Mouse (Mus musculus): ENCODE measurements around the gene 1700022I11Rik. TPM values are rescaled to one million over a fixed set of nuclear protein-coding genes. Genes with fewer than 3 reads are reported as not detected.

The 1700022I11Rik gene
- not detected for polyA plus RNA-seq (2017; shearing (Covaris generic))

DNA sequence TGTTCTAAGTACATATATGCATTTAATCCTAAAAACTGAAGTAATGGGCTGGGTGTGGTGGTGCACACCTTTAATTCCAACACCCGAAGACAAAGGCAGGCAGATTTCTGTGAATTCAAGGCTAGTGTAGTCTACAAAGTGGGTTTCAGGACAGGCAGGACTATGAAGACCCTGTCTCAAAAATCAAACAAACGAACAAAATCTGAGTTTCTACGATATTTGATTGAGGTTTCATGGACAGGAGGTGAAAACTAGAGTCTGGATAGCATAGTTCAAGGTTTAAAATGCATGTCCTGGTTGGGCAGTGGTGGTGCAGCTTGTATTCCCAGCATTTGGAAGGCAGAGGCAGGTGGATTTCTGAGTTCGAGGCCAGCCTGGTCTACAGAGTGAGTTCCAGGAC is at the start of gene 1700022I11Rik:
Gene 1700022I11Rik (plus strand): TSS at position 301 of the 400 bp plus-strand sequence.

DNA sequence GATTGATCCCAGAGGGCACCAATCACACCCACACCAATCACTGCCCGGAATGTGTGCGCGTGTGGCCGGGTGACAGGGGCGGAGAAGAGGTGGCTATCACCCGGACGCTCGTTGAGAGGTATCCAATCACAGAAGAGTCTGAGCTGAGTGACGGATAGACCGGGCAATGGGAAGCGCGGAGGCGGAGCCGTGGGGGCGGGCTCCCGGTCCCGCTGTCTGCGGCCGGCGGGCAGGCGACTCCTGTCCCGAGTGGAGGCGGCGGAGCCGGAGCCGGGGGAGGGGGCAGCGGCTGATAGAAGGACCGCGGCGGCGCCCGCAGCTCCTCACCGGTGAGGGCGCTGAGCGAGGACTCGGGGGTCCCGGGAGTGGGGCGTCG is 19.7 kb upstream of the 1700022I11Rik start, which contains the start of gene Dnajb5:
Gene Dnajb5 (plus strand): TSS at position 139 of the 376 bp plus-strand sequence.

DNA sequence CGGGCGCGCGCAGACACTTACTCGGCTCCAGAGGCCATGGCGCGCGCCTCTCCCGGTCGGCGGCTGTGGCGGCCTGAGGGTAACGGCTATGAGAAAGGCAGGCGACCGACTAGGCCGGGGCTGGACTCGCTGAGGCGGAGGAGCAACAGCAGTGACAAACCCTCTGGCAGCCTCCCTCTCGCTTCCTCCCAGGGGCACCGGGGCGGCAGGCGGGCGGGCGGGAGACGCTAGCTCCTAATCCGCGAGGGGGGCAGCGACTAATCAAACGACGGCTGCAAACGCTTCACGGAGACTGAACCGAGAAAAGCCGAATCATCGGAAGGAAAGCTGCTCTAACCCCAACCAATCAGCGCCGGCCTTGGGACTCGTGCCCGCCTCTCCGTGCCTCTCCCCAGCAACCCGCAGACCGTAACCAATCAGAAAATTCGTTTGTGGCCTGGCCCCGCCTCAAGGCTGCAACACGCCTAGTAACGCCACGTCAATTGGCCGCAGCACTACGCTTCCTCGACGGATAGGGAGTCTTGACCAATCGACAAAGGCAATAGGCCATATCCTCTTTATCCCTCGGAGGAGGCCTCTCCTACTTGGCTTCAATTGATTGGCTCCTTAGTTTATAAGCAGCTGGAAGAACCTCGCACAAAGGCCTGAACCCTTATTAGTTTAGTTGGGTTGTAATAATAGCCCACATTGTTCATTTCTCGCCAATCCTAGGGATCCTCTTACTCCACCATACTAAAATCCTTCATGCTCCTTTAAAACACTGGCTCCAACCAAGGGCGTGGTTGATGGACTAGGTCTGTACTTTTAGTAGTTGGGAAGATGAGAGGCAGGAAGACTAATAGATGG is 31.0 kb downstream of the 1700022I11Rik start, which contains the start of gene Vcp:
Gene Vcp (minus strand): TSS at position 367 of the 846 bp plus-strand sequence.

DNA sequence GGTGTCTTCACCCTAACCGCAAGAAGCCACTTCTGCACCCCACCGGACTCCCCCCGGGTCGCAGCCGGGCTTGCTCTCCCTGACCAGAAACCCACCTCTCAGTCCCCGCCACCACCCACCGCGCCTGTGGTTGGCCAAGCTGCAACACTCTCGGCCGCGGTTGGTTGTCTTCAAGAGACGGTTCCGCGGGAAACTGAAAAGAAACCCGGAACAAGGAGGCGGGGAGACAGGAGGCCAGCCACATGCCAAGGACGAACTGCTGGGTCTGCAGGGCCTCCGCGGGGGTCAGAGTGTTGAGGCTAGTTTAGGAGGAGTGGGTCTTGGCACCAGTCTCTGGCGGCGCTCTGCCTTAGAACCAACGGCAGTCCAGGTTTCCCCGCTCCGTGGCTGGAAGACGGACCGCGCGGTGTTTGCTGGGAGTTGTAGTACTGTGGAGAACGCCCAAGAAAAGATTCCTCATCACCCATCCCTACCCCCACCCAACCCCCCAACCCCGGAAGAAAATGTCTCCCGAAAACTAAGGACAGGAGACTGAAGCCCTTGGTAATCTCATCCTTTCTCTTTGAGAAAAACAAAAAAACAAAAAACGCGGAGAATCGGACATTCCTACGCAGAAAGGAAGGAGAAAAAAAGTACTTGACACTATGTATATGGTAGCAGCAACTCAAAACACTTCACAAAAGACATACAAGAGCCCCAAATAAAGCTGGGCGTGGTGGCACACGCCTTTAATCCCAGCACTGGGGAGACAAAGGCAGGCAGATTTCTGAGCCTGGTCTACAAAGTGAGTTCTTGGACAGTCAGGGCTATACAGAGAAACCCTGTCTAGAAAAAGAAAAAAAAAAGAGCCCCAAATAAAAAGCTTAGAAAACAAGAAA is 41.0 kb downstream of the 1700022I11Rik start, which contains the start of gene Fancg:
Gene Fancg (minus strand): TSS at position 346 of the 878 bp plus-strand sequence.

DNA sequence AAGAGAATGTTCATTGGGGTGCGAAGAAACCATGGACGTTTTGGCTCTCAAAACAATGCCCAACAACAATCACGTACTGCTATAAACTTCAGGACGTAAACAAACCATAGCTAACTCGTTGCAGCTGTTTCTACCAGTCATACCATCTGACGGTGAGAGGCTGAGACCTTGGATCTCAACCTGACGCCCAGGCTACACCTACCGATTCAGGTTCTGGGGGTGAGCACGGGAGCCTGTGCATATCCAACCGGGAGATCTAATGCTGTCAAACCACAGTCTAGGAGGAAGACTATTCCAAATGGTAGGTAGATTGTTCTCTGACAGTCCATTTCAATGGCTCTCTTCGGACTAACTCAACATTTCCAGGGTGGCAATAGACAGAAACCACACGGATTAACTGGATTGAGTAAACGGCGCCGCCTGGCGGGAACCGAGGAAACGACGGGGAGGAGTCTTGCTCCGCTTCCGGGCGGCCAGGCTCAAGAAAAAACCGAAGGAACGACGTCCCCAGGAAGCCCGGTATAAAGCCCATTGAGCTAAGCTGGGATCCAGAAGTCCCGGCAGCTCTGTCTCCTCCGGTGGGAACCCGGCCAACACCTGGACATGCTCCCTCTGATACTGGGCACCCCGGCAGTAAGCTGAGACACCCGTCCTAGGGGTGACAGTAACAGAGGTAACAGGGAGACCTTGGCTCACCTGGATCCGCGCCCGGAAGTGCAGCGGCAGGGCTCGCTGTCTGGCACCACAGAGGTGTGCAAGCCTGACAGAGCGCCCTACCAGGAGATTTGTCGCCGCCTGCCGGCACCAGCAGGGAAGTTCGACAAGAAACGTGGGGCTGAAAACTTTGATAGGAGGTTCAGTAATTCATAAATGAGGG is 55.9 kb downstream of the 1700022I11Rik start, which contains the start of gene Pigo:
Gene Pigo (minus strand): TSS at position 736 of the 877 bp plus-strand sequence.

DNA sequence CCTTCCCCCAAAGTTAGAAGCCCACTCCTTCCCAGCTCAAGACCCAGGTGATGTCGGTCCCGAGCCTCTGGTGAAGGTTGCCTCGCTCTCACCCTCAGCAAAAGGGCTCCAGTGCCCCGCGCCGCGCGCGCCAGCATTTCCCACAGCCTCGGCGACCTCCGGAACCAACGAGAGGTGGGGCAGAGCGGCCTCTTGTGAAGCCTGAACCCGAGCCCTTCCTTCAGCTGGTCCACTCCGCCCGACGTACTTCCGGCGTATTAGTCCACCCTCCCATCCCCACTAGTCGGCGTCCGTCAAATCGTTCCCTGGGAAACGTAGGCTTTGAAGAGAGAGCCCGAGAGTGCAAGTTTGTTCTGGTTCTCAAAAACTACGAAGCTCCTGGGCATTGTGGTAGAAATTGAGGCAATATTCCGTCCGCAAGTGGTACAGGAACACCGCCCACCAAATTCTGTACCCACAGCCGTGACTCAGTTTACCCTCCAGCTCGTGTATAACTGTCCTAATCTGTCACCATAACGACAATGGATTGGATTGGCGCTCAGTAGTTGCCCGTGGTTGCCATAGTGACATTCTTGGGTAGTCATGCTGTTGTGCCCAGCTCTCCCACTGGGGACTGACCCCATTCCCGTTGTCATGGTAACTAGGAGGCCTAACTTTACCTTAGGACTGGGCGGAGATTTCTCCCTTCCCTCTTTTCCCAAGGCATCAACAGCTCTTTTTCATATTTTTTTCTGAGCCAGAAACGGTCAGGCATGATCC is 62.0 kb downstream of the 1700022I11Rik start, which contains the start of gene Stoml2:
Gene Stoml2 (minus strand): TSS at position 474 of the 759 bp plus-strand sequence.

Other genes starting within 250 kb of the 1700022I11Rik start
- gene 4930578G10Rik, start 234.1 kb upstream of the 1700022I11Rik start, polyA plus RNA-seq (2017; shearing (Covaris generic)): not detected
- gene Ccl19, start 213.0 kb upstream of the 1700022I11Rik start, polyA plus RNA-seq (2017; shearing (Covaris generic)): not detected
- not detected for gene Ccl21a, start 195.6 kb upstream of the 1700022I11Rik start, polyA plus RNA-seq (2017; shearing (Covaris generic))
- gene Fam205a1, start 115.7 kb upstream of the 1700022I11Rik start, polyA plus RNA-seq (2017; shearing (Covaris generic)): not detected
- gene Gm12394, start 112.8 kb upstream of the 1700022I11Rik start, polyA plus RNA-seq (2017; shearing (Covaris generic)): not detected
- gene Fam205c, start 95.4 kb upstream of the 1700022I11Rik start, polyA plus RNA-seq (2017; shearing (Covaris generic)): not detected
- not detected for gene Phf24, start 52.9 kb upstream of the 1700022I11Rik start, polyA plus RNA-seq (2017; shearing (Covaris generic))
- 25.8 TPM for gene Dnajb5, start 19.8 kb upstream of the 1700022I11Rik start, polyA plus RNA-seq (2017; shearing (Covaris generic))
- 244 TPM for gene Vcp, start 30.9 kb downstream of the 1700022I11Rik start, polyA plus RNA-seq (2017; shearing (Covaris generic))
- 13.0 TPM for gene Fancg, start 40.9 kb downstream of the 1700022I11Rik start, polyA plus RNA-seq (2017; shearing (Covaris generic))
- gene Pigo, start 56.2 kb downstream of the 1700022I11Rik start, polyA plus RNA-seq (2017; shearing (Covaris generic)): 39.3 TPM
- 66.8 TPM for gene Stoml2, start 62.1 kb downstream of the 1700022I11Rik start, polyA plus RNA-seq (2017; shearing (Covaris generic))
- 6.5 TPM for gene Fam214b, start 76.6 kb downstream of the 1700022I11Rik start, polyA plus RNA-seq (2017; shearing (Covaris generic))
- gene Unc13b, start 89.3 kb downstream of the 1700022I11Rik start, polyA plus RNA-seq (2017; shearing (Covaris generic)): 1.5 TPM